Mouse (Mus musculus) limb, embryonic 10.5 days (tissue): ENCODE data around the gene Myt1l. TPM values are rescaled to one million over a fixed set of nuclear protein-coding genes. Genes with fewer than 3 reads are reported as not detected.

Experiments
- DNase-seq: peaks from one replicate; pipeline ENCODE4 v3.0.0-alpha.2; 2017; ENCODE audit warnings: low spot score
- H3K27ac ChIP-seq: fragments of 300-500 bp; sonication (generic); 2 replicates; pipeline ENCODE4 v1.5.1; 2016; ENCODE audit warnings: mild to moderate bottlenecking
- H3K27me3 ChIP-seq: fragments of 300-500 bp; sonication (generic); 2 replicates; pipeline ENCODE4 v1.6.1; 2016; ENCODE audit warnings: low read depth, mild to moderate bottlenecking; ENCODE audit not compliant: poor library complexity, severe bottlenecking
- H3K36me3 ChIP-seq: fragments of 300-500 bp; sonication (generic); 2 replicates; pipeline ENCODE4 v1.6.1; 2016; ENCODE audit warnings: mild to moderate bottlenecking, moderate library complexity
- H3K4me1 ChIP-seq: fragments of 300-500 bp; sonication (generic); 2 replicates; pipeline ENCODE4 v1.6.1; 2016
- H3K4me3 ChIP-seq: fragments of 300-500 bp; sonication (generic); 2 replicates; pipeline ENCODE4 v1.5.1; 2016; ENCODE audit warnings: mild to moderate bottlenecking, moderate library complexity
- H3K9me3 ChIP-seq: fragments of 300-500 bp; sonication (generic); replicated peaks from 2 replicates; pipeline ENCODE4 v1.6.1; 2016; ENCODE audit warnings: mild to moderate bottlenecking
- WGBS: fragments of 180-500 bp; shearing (Covaris S2); methylation state at CpG from one replicate; pipeline ENCODE4 v1.1.7; 2016; 5-methylcytosine and 5-hydroxymethylcytosine counted together
- polyA plus RNA-seq: library from polyadenylated mRNA; unstranded; fragments of >200 nt; fragmentation: Nextera tagmentation; extraction: Ambion mirVana; gene quantifications from 2 replicates; pipeline ENCODE4 v1.2.1, GENCODE M21; 2016

Gene Myt1l
- polyA plus RNA-seq, 1 experiment from 2014 or later = not detected

DNA sequence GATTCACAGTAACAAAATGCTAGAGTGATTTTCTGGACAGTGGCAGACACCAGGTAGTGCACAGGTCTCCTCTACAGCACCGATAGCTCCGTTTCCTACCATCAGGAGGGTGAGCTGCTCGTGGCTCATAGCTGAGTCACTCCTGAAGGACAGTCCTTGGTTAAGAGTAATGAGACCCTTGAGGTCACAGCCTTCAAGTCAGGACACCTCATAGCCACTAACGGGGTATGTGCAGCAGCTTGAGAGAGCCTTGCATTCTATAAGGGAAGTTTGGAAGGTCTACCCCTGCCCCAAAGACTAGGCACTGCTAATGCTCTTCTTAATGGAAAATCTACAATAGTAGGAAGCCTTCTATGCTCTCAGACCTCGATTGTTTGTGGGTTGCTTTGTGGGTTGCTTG, 163.4 kb downstream of the Myt1l start:
- Histone ChIP-seq H3K4me1 (no peaks in the 10 kb centered on the region), H3K27me3 (no peaks in the 10 kb centered on the region), H3K9me3 (no peaks in the 10 kb centered on the region), H3K27ac (no peak overlapping the region), H3K36me3 (no peaks in the 10 kb centered on the region), H3K4me3 (no peak overlapping the region)
- 86% methylated on average over 5 of the region's 5 CpGs for WGBS
- no peak for DNase-seq

GRCm38 (mm10) chr12:29695194-29695593, 167.0 kb downstream of the Myt1l start:
- no peaks in the 10 kb centered on the region for H3K27me3 ChIP-seq
- no peak overlapping the region for H3K4me3 ChIP-seq
- no peaks in the 10 kb centered on the region for H3K9me3 ChIP-seq
- WGBS = 57% methylated on average over 2 of the region's 2 CpGs
- no peak for DNase-seq
- peaks cover 11% of the 10 kb centered on the region; the same call in 1 of the 2 replicates for H3K4me1 ChIP-seq
- H3K36me3 ChIP-seq = no peaks in the 10 kb centered on the region
- H3K27ac ChIP-seq = no peak overlapping the region

- no peak overlapping the region for H3K27ac ChIP-seq
These were observed 169.6 kb downstream of the Myt1l start for GRCm38 (mm10) chr12:29697526-29698500.

GRCm38 (mm10) chr12:29698541-29698940, 170.4 kb downstream of the Myt1l start:
- Histone ChIP-seq H3K4me1 (peaks cover 17% of the 10 kb centered on the region; the same call in 1 of the 2 replicates), H3K9me3 (no peaks in the 10 kb centered on the region), H3K4me3 (no peak overlapping the region), H3K27ac (no peak overlapping the region), H3K27me3 (no peaks in the 10 kb centered on the region), H3K36me3 (no peaks in the 10 kb centered on the region)
- DNase-seq = no peak
- 87% methylated on average over 3 of the region's 3 CpGs for WGBS

More at GRCm38 (mm10) chr12:29697526-29698500, 169.6 kb downstream of the Myt1l start:
- Histone ChIP-seq H3K4me1 (peaks cover 17% of the 10 kb centered on the region; the same call in 1 of the 2 replicates), H3K36me3 (no peaks in the 10 kb centered on the region), H3K9me3 (no peaks in the 10 kb centered on the region), H3K27me3 (no peaks in the 10 kb centered on the region), H3K4me3 (no peak overlapping the region)
- DNase-seq = no peak
- 89% methylated on average over 12 of the region's 12 CpGs for WGBS

DNA sequence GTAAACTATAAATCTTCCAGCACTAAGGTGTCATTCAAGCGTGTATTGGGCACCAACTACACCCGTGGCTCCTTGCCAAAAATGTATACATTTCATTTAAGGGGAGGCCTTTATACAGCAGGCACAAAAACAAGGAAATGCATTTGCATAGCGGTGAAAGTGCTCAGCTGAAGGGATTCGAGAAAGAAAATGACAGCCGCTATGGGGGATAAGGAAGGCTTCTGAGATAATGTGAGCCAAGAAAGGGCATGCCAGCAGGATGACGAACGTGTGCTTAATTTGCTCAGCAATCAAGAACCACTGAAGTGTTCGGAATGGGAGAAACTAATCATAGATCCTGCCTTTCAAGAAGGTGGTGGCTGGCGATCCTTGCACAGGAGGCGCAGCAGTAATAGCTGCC, 170.8 kb downstream of the Myt1l start:
- no peak for DNase-seq
- H3K4me3 ChIP-seq = no peak overlapping the region
- H3K9me3 ChIP-seq = no peaks in the 10 kb centered on the region
- H3K4me1 ChIP-seq = peaks cover 17% of the 10 kb centered on the region; the same call in 1 of the 2 replicates
- H3K36me3 ChIP-seq = no peaks in the 10 kb centered on the region
- no peak overlapping the region for H3K27ac ChIP-seq
- WGBS = 68% methylated on average over 10 of the region's 10 CpGs
- no peaks in the 10 kb centered on the region for H3K27me3 ChIP-seq

GRCm38 (mm10) chr12:29699386-29699785, 171.2 kb downstream of the Myt1l start:
- Histone ChIP-seq H3K27ac (no peak overlapping the region), H3K4me3 (no peak overlapping the region), H3K27me3 (no peaks in the 10 kb centered on the region), H3K36me3 (no peaks in the 10 kb centered on the region), H3K9me3 (no peaks in the 10 kb centered on the region), H3K4me1 (peaks cover 17% of the 10 kb centered on the region; the same call in 1 of the 2 replicates)
- 82% methylated on average over 10 of the region's 10 CpGs for WGBS
- DNase-seq = no peak

- Histone ChIP-seq H3K9me3 (no peaks in the 10 kb centered on the region), H3K27ac (no peak overlapping the region), H3K27me3 (no peaks in the 10 kb centered on the region), H3K4me1 (peaks cover 17% of the 10 kb centered on the region; the same call in 1 of the 2 replicates), H3K4me3 (no peak overlapping the region), H3K36me3 (no peaks in the 10 kb centered on the region)
- WGBS = 87% methylated on average over 3 of the region's 3 CpGs
- no peak for DNase-seq
These were observed 171.8 kb downstream of the Myt1l start for GRCm38 (mm10) chr12:29700026-29700425.

DNA sequence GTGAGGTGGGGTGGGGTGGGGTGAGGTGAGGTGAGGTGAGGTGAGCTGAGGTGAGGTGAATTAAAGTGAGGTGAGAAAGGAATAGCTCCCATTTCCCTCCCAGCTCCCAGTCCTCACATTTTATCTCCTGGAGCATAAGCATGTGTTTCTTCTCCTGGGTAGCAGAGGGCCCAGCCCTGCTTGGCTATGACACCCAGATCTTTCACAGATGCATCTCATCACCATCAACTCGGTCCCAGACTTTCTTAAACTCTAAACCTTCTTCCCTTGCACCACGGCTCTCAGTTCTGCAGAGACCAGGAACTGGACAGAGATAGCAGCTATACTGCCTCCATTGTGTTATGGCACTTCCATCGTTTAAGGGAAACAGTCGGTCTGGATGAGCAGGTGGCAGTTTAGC, 172.9 kb downstream of the Myt1l start:
- Histone ChIP-seq H3K27ac (no peak overlapping the region), H3K4me3 (no peak overlapping the region), H3K4me1 (peaks cover 17% of the 10 kb centered on the region; the same call in 1 of the 2 replicates), H3K27me3 (no peaks in the 10 kb centered on the region), H3K36me3 (no peaks in the 10 kb centered on the region), H3K9me3 (no peaks in the 10 kb centered on the region)
- no peak for DNase-seq
- 70% methylated on average over 4 of the region's 4 CpGs for WGBS

DNA sequence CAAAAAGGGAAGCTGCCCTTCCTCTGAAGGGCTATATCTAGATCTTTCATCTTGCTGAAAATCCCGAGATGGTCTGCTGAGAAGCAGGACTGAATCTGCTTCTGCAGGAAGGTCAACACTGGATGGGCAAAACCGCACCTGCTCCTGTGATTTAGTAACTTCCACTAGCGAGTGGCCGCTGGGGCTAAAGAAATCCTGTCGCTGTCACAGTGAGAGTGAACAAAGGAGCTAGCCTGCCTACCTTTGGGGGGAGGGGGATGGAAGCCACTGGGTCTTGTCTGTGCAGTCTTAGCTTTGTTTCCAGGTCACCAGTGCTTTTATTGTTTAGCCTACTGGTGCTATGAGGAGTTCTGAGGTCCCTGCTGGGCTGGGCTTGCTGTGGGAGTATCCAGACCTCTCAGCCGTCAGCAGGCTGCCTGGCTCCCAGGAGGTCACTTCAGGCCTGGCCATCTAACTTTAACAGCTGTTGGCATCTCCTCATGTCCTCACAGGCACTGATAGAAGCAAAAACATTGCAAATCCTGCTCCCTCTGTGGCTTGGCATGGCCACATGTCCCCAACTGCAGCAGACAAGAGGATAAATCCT, 173.6 kb downstream of the Myt1l start:
- Histone ChIP-seq H3K27me3 (no peaks in the 10 kb centered on the region), H3K27ac (no peak overlapping the region), H3K9me3 (no peaks in the 10 kb centered on the region), H3K36me3 (no peaks in the 10 kb centered on the region), H3K4me1 (peaks cover 17% of the 10 kb centered on the region; the same call in 1 of the 2 replicates), H3K4me3 (no peak overlapping the region)
- DNase-seq = no peak
- WGBS = 34% methylated on average over 6 of the region's 6 CpGs

GRCm38 (mm10) chr12:29702626-29703025, 174.4 kb downstream of the Myt1l start:
- Histone ChIP-seq H3K27me3 (no peaks in the 10 kb centered on the region), H3K4me1 (peaks cover 14% of the 10 kb centered on the region; the same call in 1 of the 2 replicates), H3K4me3 (no peak overlapping the region), H3K36me3 (no peaks in the 10 kb centered on the region), H3K9me3 (no peaks in the 10 kb centered on the region), H3K27ac (no peak overlapping the region)
- no peak for DNase-seq
- WGBS = 93% methylated on average over 4 of the region's 4 CpGs

GRCm38 (mm10) chr12:29703541-29703940, 175.4 kb downstream of the Myt1l start:
- H3K4me1 ChIP-seq = peaks cover 6% of the 10 kb centered on the region; the same call in 1 of the 2 replicates
- H3K27ac ChIP-seq = no peak overlapping the region
- no peak overlapping the region for H3K4me3 ChIP-seq
- no peaks in the 10 kb centered on the region for H3K36me3 ChIP-seq
- no peak for DNase-seq
- no peaks in the 10 kb centered on the region for H3K27me3 ChIP-seq
- 71% methylated on average over 8 of the region's 8 CpGs for WGBS
- no peaks in the 10 kb centered on the region for H3K9me3 ChIP-seq

DNA sequence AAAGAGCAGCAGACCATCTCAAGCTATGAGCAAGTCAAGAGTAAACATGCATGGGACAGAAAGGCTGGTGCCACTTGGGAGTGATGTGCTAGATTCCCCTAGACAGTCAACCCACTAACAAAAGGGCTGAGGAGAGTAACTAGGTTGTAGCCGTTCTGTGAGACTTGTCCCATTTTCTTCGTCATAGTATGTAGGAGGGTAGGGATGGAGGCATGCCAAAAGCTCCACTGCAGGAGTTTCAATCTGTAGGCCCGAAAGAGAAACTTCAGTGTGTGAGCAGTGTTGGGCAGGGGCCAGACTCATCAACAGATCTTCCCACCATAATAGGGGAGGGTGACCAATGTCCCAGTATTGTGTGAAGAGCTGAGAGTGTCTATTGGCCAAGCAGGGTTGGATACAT, 178.9 kb downstream of the Myt1l start:
- Histone ChIP-seq H3K4me1 (peaks cover 1% of the 10 kb centered on the region; the same call in 1 of the 2 replicates), H3K9me3 (no peaks in the 10 kb centered on the region), H3K27ac (no peak overlapping the region), H3K36me3 (no peaks in the 10 kb centered on the region), H3K27me3 (no peaks in the 10 kb centered on the region), H3K4me3 (no peak overlapping the region)
- WGBS = 90% methylated on average over 3 of the region's 3 CpGs
- DNase-seq = no peak

- no peaks in the 10 kb centered on the region for H3K9me3 ChIP-seq
- no peaks in the 10 kb centered on the region for H3K36me3 ChIP-seq
- H3K27me3 ChIP-seq = no peaks in the 10 kb centered on the region
- no peak overlapping the region for H3K4me3 ChIP-seq
- WGBS = 87% methylated on average over 3 of the region's 3 CpGs
- H3K27ac ChIP-seq = no peak overlapping the region
- DNase-seq = no peak
- 0 out of 2 replicates have a peak, but pooled peaks cover 5% of the 10 kb centered on the region for H3K4me1 ChIP-seq
These were observed 180.0 kb downstream of the Myt1l start for GRCm38 (mm10) chr12:29708166-29708565.
